Mouse (Mus musculus) CD4-positive, CD25-positive, alpha-beta regulatory T cell, adult 2 months (primary cell): ENCODE measurements around the gene C77080.

Experiments
- DNase-seq: peaks from one replicate; pipeline ENCODE4 v3.0.0-alpha.2; 2012; ENCODE audit warnings: low read depth, low spot score

The C77080 gene

GRCm38 (mm10) chr4:129261196-129261595 is at the start of gene C77080:
C77080 (minus strand) TSS chr4:129261404.
- DNase-seq = no peak

DNA sequence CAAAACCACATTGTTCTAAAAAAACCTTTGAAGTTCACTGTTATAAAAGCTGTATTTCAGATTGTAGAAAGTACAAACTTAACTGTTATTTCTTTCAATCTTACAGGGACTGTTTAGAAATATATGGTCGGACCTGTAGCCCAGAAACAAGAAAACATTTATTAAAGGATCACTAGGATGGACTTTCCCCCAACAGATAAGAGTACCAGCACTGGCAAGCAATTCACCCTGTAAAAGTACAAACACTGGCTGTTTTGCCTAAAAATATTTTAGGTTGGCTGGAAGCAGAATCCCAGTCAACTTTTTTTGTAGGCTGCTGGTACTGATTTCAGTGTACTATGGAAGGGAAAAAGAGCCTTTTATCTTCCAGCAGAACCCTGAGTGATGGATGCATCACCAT is 46.7 kb upstream of the C77080 start:
- no peak for DNase-seq

- DNase-seq = no peak
Measured at GRCm38 (mm10) chr4:129304306-129304705, 43.1 kb upstream of the C77080 start.

DNA sequence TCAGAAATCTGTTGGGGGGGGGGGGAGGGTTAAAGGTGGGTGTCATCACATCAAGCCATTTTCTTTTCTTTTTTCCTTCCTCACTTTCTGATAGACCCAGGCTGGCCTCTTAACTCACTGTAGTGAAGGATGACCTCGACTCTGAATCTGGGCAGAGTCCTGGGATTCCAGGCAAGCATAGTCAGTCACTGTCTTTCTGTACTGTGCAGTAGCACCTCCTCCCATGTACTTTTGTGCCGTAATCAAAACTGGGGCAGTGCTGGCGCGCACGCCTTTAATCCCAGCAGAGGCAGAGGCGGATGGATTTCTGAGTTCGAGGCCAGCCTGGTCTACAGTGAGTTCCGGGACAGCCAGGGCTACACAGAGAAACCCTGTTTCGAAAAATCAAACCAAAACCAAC is 42.6 kb upstream of the C77080 start:
- no peak for DNase-seq

DNA sequence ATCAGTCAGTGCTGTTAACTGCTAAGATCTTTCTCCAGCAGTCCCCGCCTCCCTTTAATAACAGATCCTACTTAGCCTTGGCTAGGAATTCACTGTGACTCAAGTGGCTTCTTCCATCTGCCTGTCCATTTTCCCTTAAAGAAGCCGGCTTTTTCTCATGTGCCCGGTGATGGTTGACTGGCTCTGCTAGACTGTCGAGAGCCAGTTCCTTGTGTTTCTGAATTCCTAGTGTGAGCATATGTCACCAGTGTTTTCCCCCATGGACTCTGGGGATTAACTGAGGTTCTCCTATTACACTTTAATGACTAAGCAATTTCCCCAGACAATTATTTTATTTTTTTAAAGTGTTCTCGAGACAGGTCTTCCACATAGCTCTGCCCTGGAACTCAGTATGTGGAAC is 42.2 kb upstream of the C77080 start:
- DNase-seq = no peak

DNA sequence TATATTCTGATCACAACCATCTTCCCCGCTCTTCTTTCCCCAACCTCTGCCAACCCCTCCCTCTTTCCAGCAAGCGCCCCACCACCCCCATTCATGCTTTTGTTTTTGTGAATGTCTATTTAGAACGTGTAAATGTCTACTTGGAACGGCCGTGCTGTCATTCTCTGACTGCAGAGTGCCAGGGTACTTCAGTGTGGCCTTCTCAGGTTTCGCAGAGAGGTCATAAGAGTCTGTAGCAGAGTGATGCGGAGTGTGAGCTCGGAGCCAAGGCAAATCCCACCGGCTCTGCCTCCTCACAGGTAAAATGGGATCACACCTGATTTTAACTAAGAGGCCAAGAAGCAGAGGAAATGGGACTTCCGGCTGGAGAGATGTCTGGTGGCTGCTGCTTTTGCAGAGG is 37.9 kb upstream of the C77080 start:
- DNase-seq = no peak

DNA sequence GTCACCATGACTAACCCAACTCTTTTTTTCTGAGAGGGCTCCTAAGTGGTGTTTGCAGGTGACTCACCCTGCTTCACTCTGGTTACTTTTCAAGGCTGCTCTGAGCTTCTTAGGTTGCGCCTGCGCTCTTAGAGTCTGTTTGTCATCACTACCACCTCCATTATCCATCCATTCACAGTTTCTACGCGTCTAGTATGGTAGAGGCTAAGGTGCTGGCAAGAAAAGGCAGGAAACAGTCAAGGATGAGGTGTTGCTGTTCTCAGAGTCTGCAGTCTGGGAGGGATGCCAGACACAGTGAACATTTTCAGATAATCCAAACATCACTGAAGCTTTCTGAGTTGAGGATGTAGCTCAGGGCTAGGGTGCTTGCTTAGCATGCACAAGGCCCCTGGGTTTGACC is 36.5 kb upstream of the C77080 start:
- no peak for DNase-seq

DNA sequence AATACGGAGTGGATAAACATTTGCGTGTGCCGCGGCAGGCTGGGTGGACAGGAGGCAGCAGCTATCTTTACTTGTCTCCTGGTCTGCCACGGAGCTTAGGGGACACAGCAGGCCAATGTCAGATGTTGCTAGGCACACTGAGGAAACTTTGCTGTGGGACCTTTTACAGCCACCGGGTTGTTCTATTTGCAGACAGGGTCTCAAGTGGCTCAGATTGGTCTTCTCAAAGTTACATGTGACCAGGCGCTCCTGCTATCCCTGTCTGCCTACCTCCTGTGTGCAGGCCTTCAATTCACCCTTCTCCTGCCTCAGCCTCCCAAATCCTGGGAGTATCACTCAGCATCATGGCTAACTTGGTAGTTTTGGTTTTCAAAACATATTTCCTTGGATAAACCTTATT is 34.9 kb upstream of the C77080 start:
- DNase-seq = no peak

- DNase-seq = no peak
Measured at GRCm38 (mm10) chr4:129295188-129295587, 34.0 kb upstream of the C77080 start.

GRCm38 (mm10) chr4:129293702-129294101 is 32.5 kb upstream of the C77080 start:
- no peak for DNase-seq

DNA sequence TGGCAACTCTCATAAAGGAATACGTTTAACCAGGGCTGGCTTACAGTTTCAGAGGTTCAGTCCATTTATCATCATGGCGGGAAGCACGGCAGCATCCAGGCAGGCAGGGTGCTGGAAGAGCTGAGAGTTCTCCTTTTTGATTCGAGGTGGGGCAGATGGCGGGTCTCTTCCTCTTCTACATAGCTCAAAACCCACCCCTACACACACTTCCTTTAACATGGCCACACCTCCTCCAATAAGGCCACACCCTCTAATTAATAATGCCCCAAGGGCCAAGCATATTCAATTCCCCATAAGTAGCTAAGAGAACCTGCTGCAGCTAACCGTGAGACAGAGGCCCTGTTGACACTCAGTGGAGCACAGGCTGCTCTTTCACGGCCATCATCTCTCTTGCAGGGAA is 31.6 kb upstream of the C77080 start:
- DNase-seq = no peak

DNA sequence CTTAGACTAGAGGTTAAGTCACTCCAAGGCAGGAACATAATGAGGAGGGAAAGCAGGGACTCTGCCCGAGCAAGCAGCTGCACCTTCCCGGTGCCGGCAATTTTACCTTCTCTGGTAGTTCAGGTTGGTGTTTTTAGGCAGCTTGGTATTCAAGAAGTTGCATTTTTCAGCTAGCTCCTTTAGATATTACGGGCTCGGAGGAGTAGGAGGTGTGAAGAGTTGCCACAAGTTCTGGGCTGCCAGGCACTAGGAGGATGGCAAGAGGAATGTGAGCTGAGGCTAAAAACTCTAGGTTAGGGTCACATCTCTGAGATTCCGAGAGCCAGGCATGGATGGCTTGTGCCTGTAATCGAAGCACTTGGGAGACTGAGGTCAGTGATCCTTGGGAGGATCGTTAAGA is 28.5 kb upstream of the C77080 start:
- DNase-seq = no peak

DNA sequence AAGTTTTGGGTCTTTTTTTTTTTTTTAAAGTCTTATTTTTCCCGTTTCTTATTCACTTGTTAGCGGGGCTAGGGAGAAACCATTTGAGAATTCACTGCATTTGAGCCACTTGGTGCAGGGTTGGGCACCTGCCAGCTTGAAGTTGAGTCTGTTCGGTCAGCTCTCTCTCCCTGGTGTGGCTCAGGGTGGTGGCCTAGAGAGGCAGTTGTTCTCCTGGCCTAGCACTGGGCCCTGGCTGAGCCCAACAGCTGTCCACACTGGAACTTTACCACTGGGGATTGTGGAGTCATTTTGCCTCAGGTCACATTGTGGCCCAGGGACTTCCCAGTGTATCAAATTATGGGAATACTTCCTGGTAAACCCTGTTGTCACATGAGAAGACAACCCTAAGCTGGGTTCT is 26.9 kb upstream of the C77080 start:
- DNase-seq = no peak

DNA sequence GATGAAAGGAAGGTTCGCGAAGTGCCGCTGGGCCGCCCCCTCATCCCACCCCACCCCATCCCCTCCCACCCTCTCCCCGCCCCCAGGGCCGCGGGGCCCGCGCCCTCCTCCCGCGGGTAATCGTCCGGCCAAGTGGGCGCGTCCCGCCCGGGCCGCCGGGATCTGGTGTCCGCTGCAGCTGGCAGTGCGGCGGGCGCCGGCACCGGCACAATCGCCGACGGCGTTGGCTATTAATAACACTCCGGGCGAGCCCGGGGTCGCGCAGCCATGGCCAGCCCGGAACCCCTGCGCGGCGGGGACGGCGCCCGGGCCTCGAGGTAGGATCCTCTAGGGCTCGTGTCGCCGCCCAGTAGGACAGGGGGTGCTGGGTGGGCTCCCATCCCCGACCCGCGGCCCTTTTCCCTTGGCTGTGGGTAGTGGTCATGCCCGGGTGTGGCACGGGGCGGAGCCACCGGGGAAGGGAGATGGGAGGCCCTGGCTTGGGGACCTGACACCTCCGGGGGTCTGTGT is 26.3 kb upstream of the C77080 start, which contains the start of gene Sync:
Gene Sync, plus strand, starts transcription at position 146 of the 510 bp plus-strand sequence.
- no peak for DNase-seq

DNA sequence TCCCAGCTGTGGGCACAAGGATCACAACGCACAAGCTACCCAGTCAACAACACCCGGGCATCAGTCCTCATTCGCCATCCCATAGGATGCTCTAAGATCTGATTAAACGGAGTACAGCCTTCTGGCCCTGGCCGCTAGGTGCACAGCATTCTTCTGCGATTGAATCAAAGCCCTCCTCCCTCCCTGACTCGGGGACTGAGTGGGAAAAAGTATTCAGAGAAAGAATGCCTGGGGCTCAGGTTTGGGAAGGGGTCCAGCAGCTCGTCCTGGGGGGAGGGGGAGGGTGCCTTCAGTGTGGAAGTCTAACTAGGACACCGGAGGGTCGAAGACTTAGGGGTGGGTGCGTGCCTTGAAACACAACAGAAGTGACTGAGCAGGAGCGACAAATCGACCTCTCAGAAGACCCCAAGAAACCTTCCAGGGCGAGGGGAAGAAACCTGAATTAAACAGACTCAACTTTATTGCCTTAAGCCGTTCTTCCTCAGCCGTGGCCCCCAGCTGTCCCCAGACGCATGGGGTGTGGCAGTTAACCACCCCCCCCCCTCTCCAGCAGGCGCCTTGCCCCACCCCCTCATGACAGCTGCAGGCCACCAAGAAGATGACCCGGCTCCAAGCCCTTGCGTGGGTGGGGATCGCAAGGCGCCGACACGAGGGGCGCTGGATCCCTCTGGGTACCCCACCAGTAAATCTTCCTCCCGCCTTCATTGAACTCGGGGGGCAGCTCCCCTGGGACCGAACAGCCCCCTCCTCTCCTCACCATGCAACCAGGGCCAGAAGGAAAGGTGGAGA is 25.7 kb upstream of the C77080 start:
- no peak for DNase-seq

GRCm38 (mm10) chr4:129286001-129286682 is 24.9 kb upstream of the C77080 start:
- no peak for DNase-seq

DNA sequence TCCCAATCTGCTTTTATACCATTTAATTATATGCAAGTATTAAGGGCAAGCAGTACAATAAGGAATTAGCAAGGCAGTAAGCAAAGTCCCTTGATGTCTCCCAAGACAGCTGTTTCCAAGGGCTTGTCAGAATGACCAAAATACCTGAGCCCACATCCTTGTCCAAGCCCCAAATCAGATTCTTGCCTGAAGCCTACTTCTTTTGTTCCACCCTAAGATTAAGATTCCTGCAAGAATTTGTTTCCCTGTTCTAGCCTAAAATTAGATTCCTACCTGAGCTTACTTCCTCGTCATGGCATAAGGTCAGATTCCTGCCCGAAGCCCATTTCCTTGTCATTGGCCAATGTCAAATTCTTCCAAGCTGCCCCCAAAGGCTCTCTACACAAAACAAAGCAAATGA is 23.5 kb upstream of the C77080 start:
- DNase-seq = no peak

GRCm38 (mm10) chr4:129283226-129283625 is 22.0 kb upstream of the C77080 start:
- no peak for DNase-seq

DNA sequence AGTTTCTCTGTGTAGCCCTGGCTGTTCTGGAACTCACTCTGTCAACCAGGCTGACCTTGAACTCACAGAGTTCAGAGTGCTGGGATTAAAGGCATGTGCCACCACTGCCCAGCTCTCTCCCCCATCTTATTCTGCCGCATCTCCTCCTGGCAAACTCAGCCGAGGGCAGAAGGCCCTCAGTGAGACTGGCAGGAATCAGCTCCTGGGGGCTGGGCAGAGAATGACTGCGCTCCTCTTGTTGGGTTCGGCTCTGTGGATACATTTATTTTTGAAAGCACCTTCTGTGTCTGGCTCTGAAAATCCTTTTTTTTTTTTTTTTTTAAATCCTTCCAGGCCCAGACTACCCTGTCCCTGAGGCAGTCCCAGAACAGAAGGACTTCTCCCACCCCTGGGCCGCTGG is 21.6 kb upstream of the C77080 start:
- DNase-seq = no peak

DNA sequence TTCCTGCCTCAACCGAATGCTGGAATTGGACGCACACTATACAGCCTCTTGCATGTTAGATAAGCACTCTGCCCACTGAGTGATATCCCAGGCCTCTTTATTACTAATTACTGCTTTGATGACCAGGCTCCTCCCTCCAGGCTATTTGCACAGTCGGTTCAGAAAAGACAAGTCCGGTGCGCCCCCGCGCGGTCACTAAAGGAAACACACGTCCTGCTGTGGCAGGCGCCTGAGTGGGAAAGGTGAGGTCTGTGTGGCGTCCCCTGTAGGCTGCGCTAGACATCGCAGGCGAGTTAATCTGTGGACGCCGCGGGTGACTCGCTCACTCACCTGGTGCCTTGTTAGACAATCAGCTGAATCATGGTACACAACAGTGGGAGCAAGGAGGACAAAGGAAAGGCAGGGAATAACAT is 15.3 kb upstream of the C77080 start:
- peak; percentile 94 for DNase-seq

GRCm38 (mm10) chr4:129272756-129273046 is 11.5 kb upstream of the C77080 start:
- DNase-seq = peak; percentile 36

- DNase-seq = peak; percentile 76
Measured at GRCm38 (mm10) chr4:129271991-129272755, 11.0 kb upstream of the C77080 start.
